Mouse (Mus musculus) spleen, postnatal 4 days (tissue): Measurements from ENCODE around the gene Olfml2a.
"Not testable (repeated sequence)": the region's sequence is repeated elsewhere in the genome, so short reads cannot be mapped to it uniquely, and the experiment has no call there.

Experiments
- DNase-seq, 2 experiments: peaks; one replicate each; pipeline ENCODE4 v3.0.0; 2022; ENCODE audit warnings: low spot score in 2 of 2

Gene Olfml2a

GRCm38 (mm10) chr2:39010144-39010543 is 78.4 kb downstream of the Olfml2a start:
- DNase-seq = not testable (repeated sequence)

- DNase-seq = no peak
Observed at GRCm38 (mm10) chr2:39011264-39011663, 79.5 kb downstream of the Olfml2a start.

GRCm38 (mm10) chr2:39011971-39012370 is 80.2 kb downstream of the Olfml2a start:
- DNase-seq = no peak

- no peak for DNase-seq
Observed at GRCm38 (mm10) chr2:39012768-39013279, 81.0 kb downstream of the Olfml2a start.
